Mouse (Mus musculus): ENCODE measurements around the gene Glipr1l2. TPM values are rescaled to one million over a fixed set of nuclear protein-coding genes. Genes with fewer than 3 reads are reported as not detected.
"Not testable (repeated sequence)": the region's sequence is repeated elsewhere in the genome, so short reads cannot be mapped to it uniquely, and the experiment has no call there.

The Glipr1l2 gene
- polyA plus RNA-seq, 1 experiment from 2014 or later: not detected

DNA sequence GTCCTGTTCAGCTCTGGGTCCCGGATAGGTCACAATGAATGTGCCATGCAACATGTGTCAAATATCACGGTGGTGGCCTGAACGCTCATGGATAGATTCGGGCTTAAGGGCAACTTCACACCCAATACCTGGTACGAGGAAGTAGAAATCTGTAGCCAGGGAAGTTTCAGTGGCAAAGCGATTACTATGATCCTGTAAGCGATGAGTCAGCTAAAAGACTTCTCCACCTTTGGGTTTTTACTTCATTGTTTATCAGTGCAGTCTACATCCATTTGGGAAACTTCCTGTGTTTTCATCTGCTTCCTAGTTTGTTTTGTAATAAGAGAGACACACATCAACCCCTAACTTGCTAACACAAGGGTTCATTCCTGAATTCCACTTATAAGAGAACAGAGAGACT, 27.2 kb downstream of the Glipr1l2 start:
- no peaks in the 10 kb centered on the region for H3K4me1 ChIP-seq (replicated peaks; ENCODE audit: control insufficient read depth, insufficient read depth, low read length)
- no peak for DNase-seq (ENCODE audit: low spot score)
- no peaks in the 10 kb centered on the region for H3K36me3 ChIP-seq (ENCODE audit: control insufficient read depth, insufficient read depth, low read length)
- no peaks in the 10 kb centered on the region for H3K27me3 ChIP-seq (ENCODE audit: control insufficient read depth, insufficient read depth, low read length)
- H3K4me2 ChIP-seq (replicated peaks; ENCODE audit: low read depth, low read length): no peak overlapping the region
- no peaks in the 10 kb centered on the region for H3K9me3 ChIP-seq (ENCODE audit: control insufficient read depth, low read length)
- 94% methylated on average over 7 of the region's 7 CpGs for WGBS
- H3K27ac ChIP-seq (ENCODE audit: low read depth, low read length): no peak overlapping the region
- no peak overlapping the region for H3K4me3 ChIP-seq (ENCODE audit: low read depth, low read length)
- ATAC-seq (ENCODE audit: low FRiP score): no peak
- H3K9ac ChIP-seq (ENCODE audit: low read depth, low read length): no peak overlapping the region

DNA sequence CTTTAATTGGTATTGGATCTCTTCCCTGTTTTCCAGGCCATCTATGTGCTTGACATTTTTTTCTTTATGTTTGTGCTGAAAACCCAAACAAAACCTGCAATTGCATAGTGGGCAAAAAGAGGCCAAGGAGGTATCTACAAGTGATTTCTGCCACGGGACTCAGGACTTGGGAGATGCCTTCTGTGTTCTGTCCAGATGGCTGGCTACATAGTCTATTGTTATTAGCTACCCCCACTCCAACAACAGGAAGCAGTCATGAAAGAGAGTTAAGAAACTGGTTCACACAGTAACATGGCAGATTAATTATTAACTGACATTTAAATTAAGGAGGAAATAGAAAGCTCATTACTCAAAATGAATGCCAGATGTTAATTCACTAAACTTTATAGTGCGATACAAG, 41.9 kb downstream of the Glipr1l2 start:
- WGBS: 53% methylated on average over 2 of the region's 2 CpGs
- not testable (repeated sequence) for H3K27me3 ChIP-seq (ENCODE audit: control insufficient read depth, insufficient read depth, low read length)

DNA sequence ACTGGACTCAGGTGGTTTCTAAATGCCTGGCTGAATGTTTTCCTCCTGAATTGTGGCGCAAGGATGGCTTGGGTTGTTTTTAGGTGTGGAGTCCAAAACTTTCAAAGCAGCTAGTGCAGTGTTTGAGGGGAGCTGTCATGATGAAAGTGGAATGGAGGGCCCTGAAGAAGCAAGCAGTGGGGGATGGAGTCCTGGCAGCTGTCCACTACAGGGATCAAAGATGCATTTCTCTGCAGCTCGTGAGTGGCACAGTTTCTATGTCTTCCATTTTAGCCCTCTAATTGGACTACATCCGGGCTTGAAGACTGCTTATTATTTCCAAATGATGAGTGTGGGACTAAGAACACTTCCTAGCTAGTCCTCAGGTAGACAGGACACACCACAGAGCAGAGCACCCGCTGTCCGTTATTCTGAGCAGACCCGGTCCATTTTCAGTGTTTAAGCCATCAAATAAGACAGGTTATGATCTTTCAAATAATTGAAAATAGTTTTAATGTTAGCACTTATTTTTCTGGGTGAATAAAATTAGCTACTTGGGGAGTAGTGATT, 44.6 kb downstream of the Glipr1l2 start:
- 85% methylated on average over 6 of the region's 6 CpGs for WGBS
- ATAC-seq (ENCODE audit: low FRiP score); H3K27me3 ChIP-seq (ENCODE audit: control insufficient read depth, insufficient read depth, low read length); H3K4me1 ChIP-seq (replicated peaks; ENCODE audit: control insufficient read depth, insufficient read depth, low read length); H3K27ac ChIP-seq (ENCODE audit: low read depth, low read length); H3K9ac ChIP-seq (ENCODE audit: low read depth, low read length); H3K9me3 ChIP-seq (ENCODE audit: control insufficient read depth, low read length); H3K4me3 ChIP-seq (ENCODE audit: low read depth, low read length); H3K4me2 ChIP-seq (replicated peaks; ENCODE audit: low read depth, low read length); H3K36me3 ChIP-seq (ENCODE audit: control insufficient read depth, insufficient read depth, low read length); DNase-seq (ENCODE audit: low spot score): not testable (repeated sequence)

More for the DNA sequence above, 41.9 kb downstream of the Glipr1l2 start:
- not testable (repeated sequence) for H3K9ac ChIP-seq (ENCODE audit: low read depth, low read length); H3K4me2 ChIP-seq (replicated peaks; ENCODE audit: low read depth, low read length); H3K4me3 ChIP-seq (ENCODE audit: low read depth, low read length); H3K36me3 ChIP-seq (ENCODE audit: control insufficient read depth, insufficient read depth, low read length); H3K4me1 ChIP-seq (replicated peaks; ENCODE audit: control insufficient read depth, insufficient read depth, low read length); DNase-seq (ENCODE audit: low spot score); ATAC-seq (ENCODE audit: low FRiP score); H3K9me3 ChIP-seq (ENCODE audit: control insufficient read depth, low read length); H3K27ac ChIP-seq (ENCODE audit: low read depth, low read length)

DNA sequence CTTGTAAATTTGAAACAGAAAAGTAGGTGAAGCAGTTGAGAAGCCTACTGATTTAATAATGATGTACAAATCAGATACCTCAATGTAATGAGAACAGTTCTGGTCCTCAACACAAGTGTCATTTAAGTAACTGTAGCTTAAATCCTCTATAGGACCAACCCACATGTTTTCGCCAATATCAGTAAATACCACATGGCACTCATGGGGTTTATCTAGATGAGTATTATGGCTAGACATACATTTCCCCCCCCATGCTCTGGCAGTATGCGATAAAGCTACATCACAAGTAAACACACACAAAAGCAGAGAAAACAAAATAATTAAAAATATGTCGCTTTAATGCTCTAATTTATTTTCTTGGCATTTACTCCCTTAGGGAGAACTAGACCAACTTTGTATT, 49.0 kb downstream of the Glipr1l2 start:
- H3K4me2 ChIP-seq (replicated peaks; ENCODE audit: low read depth, low read length): no peak overlapping the region
- H3K27ac ChIP-seq (ENCODE audit: low read depth, low read length): no peak overlapping the region
- no peaks in the 10 kb centered on the region for H3K36me3 ChIP-seq (ENCODE audit: control insufficient read depth, insufficient read depth, low read length)
- ATAC-seq (ENCODE audit: low FRiP score) (no peak), DNase-seq (ENCODE audit: low spot score) (no peak)
- no peaks in the 10 kb centered on the region for H3K27me3 ChIP-seq (ENCODE audit: control insufficient read depth, insufficient read depth, low read length)
- WGBS: 88% methylated on average over 3 of the region's 3 CpGs
- H3K4me3 ChIP-seq (ENCODE audit: low read depth, low read length): no peak overlapping the region
- H3K9ac ChIP-seq (ENCODE audit: low read depth, low read length): no peak overlapping the region
- H3K4me1 ChIP-seq (replicated peaks; ENCODE audit: control insufficient read depth, insufficient read depth, low read length): no peaks in the 10 kb centered on the region
- no peaks in the 10 kb centered on the region for H3K9me3 ChIP-seq (ENCODE audit: control insufficient read depth, low read length)

DNA sequence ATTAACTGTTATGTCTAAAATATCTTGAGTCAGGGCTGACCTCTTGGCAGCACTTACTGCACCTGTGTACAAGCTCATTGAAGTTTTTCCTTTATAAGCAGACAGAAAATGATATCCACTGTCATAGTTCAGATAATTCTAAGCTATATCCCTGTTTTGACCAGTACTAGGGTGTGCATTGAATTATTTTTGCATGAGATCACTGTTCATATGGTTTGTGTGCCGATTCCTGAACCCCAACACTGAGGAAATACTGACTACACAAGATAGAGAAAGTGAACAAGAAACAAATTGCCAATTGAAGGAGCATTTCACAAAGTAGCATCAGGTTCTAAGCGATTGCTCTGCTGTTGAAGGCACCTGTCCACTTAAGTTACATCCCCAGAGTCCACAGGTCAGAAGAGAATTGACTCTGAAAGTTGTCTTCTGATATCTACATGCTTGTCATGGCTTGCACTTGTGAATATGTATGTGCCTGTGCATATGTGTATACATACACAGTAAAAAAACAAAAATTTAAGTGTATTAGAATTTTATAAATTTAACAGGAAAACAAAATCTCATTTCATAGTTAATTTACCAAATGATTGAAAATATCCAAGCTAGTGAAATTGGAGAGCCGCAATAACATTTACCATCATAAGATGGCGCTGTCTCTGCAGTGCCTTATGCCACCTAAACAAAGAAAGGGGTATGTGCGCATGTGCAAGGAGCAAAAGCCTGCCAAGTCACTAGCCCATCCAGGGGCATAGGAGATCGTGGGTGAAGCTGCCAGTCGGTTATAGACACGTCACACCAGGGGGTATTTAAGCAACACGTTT, 55.1 kb downstream of the Glipr1l2 start:
- Histone ChIP-seq H3K4me2 (replicated peaks; ENCODE audit: low read depth, low read length) (peak overlapping the region; percentile 37; the same call in 1 of the 2 replicates), H3K9me3 (ENCODE audit: control insufficient read depth, low read length) (no peaks in the 10 kb centered on the region), H3K9ac (ENCODE audit: low read depth, low read length) (0 out of 2 replicates have a peak overlapping the region, but pooled peaks have one; percentile 31), H3K27me3 (ENCODE audit: control insufficient read depth, insufficient read depth, low read length) (no peaks in the 10 kb centered on the region), H3K27ac (ENCODE audit: low read depth, low read length) (no peak overlapping the region), H3K36me3 (ENCODE audit: control insufficient read depth, insufficient read depth, low read length) (no peaks in the 10 kb centered on the region), H3K4me1 (replicated peaks; ENCODE audit: control insufficient read depth, insufficient read depth, low read length) (no peaks in the 10 kb centered on the region), H3K4me3 (ENCODE audit: low read depth, low read length) (peak overlapping the region; percentile 24; the same call in 1 of the 2 replicates)
- ATAC-seq (ENCODE audit: low FRiP score) (peak; percentile 88), DNase-seq (ENCODE audit: low spot score) (peak; percentile 82)
- 16% methylated on average over 9 of the region's 9 CpGs for WGBS

DNA sequence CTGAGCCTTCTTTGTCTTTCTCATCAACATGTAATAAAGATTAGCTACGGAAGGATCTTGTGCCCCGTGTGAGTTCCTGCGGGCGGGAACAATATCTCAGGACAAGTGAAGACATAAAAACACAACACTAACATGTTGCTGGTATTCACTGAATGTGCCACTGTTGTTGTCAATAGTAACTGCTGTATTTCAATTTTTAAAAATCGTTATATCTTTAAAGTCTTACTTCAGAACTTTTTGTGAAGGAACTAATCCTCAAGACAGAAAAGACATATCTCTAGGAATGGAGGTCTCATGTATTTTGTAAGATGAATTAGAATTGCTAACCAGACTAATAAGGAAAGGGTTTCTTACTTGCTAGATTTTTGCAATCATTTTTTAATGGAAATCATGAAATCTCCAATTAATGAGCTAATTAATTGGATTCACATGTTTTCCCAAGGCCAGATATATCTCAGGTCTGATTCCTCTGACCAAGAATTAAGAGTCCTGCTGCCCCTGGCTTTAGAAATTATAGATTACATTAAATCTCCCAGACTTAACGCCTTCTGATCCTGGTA, 55.8 kb downstream of the Glipr1l2 start:
- no peak overlapping the region for H3K27ac ChIP-seq (ENCODE audit: low read depth, low read length)
- H3K4me3 ChIP-seq (ENCODE audit: low read depth, low read length): peak overlapping the region; percentile 24; the same call in 1 of the 2 replicates
- no peaks in the 10 kb centered on the region for H3K36me3 ChIP-seq (ENCODE audit: control insufficient read depth, insufficient read depth, low read length)
- ATAC-seq (ENCODE audit: low FRiP score): peak; percentile 64
- no peaks in the 10 kb centered on the region for H3K9me3 ChIP-seq (ENCODE audit: control insufficient read depth, low read length)
- H3K4me1 ChIP-seq (replicated peaks; ENCODE audit: control insufficient read depth, insufficient read depth, low read length): no peaks in the 10 kb centered on the region
- 0 out of 2 replicates have a peak overlapping the region, but pooled peaks have one; percentile 31 for H3K9ac ChIP-seq (ENCODE audit: low read depth, low read length)
- no peak for DNase-seq (ENCODE audit: low spot score)
- peak overlapping the region; percentile 37; the same call in 1 of the 2 replicates for H3K4me2 ChIP-seq (replicated peaks; ENCODE audit: low read depth, low read length)
- no peaks in the 10 kb centered on the region for H3K27me3 ChIP-seq (ENCODE audit: control insufficient read depth, insufficient read depth, low read length)
- WGBS: 41% methylated on average over 6 of the region's 6 CpGs

DNA sequence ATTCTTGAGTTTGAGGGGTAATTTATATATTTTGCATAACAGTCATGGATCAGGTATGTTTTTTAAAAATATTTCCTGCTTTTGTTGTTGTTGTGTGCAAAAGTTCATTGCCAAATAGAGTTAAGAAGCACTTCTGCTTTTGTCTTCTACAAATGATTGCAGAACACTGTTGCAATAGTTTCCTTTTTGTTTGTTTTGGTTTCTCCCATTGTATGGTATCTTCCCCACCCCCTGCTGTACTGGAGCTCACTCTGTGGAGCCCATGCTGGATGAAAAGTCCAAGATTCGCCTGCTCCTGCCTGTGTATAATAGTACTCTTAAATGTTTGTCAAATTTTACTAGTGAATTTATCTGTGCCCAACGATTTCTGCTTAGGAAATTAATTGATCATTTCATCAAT, 56.7 kb downstream of the Glipr1l2 start:
- 59% methylated on average over 2 of the region's 2 CpGs for WGBS
- H3K9ac ChIP-seq (ENCODE audit: low read depth, low read length): no peak overlapping the region
- DNase-seq (ENCODE audit: low spot score) (no peak), ATAC-seq (ENCODE audit: low FRiP score) (no peak)
- H3K27ac ChIP-seq (ENCODE audit: low read depth, low read length): no peak overlapping the region
- no peak overlapping the region for H3K4me3 ChIP-seq (ENCODE audit: low read depth, low read length)
- H3K27me3 ChIP-seq (ENCODE audit: control insufficient read depth, insufficient read depth, low read length): no peaks in the 10 kb centered on the region
- no peaks in the 10 kb centered on the region for H3K36me3 ChIP-seq (ENCODE audit: control insufficient read depth, insufficient read depth, low read length)
- no peaks in the 10 kb centered on the region for H3K9me3 ChIP-seq (ENCODE audit: control insufficient read depth, low read length)
- H3K4me1 ChIP-seq (replicated peaks; ENCODE audit: control insufficient read depth, insufficient read depth, low read length): no peaks in the 10 kb centered on the region
- H3K4me2 ChIP-seq (replicated peaks; ENCODE audit: low read depth, low read length): no peak overlapping the region
